Mouse (Mus musculus): ENCODE measurements around the gene Gopc.

GRCm38 (mm10) chr10:52388922-52389430 lies 7.1 kb upstream of the Gopc start, which contains the start of gene Nepn:
- TF ChIP-seq EP300 (IDR thresholded peaks at IDR 0.05; ENCODE audit: low read depth) = no peak
- no peak for TF ChIP-seq CTCF (IDR thresholded peaks at IDR 0.05; ENCODE audit: low read depth)

All from heart, postnatal 0 days (tissue).